Mouse (Mus musculus): ENCODE measurements at regions not wholly inside any gene's neighbourhood (a gene's known extent, or its start where the extent isn't known, plus 50 kb on each side); places are given as distances from the start of the nearest gene placed in this dataset.

DNA sequence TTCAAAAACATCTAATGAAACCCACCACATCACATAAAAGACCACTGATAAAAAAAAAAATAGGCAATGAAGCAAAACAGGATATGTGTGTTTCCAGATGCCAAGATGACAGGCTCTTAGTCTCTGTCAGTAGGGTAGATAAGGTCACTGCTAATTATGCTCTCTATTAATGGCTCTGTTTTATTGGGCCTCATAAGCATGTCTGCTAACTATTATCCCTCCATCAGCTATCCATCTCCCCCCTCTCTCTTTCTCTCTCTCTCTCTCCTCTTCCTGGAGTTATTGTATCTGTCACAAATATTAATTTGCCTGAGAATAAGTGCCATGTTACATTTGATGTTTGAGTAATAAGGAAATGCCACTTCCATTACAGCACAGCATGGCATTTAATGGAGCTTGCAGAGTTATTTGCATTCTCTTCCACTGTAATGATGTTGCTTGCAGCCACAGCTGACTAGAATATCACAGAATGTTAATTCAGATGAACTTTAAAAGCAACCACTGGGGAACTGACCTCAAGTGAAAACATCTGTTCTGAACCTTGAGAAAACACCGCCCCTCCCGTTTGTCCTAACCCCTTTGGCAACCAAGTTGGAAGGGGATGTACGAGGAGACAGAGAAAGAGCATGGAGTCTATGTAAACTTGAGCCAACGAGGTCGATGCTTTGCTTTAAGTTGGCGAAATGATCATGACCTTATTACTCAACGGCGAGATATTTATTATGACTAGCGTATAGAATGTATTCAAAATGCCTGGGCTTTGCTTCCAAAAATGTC, 141.7 kb upstream of the Alg10b start:
- TF ChIP-seq POLR2A (IDR thresholded peaks at IDR 0.05; ENCODE audit: low read depth, low read length) (no peak), CTCF (IDR thresholded peaks at IDR 0.05; ENCODE audit: borderline replicate concordance, insufficient read depth, low read length) (no peak)

Data from embryonic fibroblast, embryonic 13.5 days (primary cell).